Mouse (Mus musculus): ENCODE results near the gene Fut9.

Fut9 gene

DNA sequence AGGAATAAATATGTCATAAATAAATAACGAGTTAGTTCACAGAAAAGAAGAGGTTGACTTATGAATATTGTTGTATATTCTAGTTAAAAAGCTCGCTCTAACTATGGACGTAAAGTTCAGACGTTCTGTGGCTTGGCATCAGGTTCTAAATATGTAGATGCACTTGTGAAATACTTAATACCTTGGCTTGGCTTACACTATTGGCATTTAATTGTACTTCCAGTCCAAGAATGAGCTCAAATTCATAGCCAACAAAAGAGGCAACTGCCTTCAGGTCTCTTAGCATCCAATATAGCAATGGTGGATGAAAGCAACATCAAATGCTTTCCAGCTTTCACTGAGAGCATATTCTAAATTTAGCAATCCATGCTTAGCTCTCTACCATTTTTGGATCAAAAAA, 182.7 kb downstream of the Fut9 start:
- Histone ChIP-seq H3K27me3 (ENCODE audit: control insufficient read depth, insufficient read depth, low read length, poor library complexity, severe bottlenecking) (no peaks in the 10 kb centered on the region), H3K36me3 (ENCODE audit: control insufficient read depth, insufficient read depth, low read length, poor library complexity, severe bottlenecking) (no peaks in the 10 kb centered on the region)

DNA sequence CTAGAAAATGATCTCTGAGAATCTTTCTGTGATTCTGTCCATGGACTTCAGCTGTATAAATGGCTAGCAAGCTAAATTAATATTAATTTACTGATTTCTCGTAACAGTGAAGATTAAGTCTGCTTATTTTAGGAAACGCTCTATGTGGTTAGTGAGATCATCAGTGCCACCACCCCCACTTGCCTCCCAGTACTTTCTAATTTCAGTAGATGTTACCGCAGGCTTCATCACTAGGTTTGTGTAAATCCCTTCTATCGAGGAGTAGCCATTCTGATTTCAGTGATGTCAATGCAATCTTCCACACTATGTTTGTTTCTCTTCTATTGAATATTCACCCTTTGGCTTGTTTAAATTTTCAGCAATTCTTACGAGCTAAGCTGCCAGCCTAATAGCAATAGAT, 186.6 kb downstream of the Fut9 start:
- H3K36me3 ChIP-seq (ENCODE audit: control insufficient read depth, insufficient read depth, low read length, poor library complexity, severe bottlenecking) = no peaks in the 10 kb centered on the region
- DNase-seq (ENCODE audit: low read depth, low spot score) = no peak
- no peaks in the 10 kb centered on the region for H3K27me3 ChIP-seq (ENCODE audit: control insufficient read depth, insufficient read depth, low read length, poor library complexity, severe bottlenecking)

More for the DNA sequence above, 182.7 kb downstream of the Fut9 start:
- no peak for DNase-seq (ENCODE audit: low read depth, low spot score)

DNA sequence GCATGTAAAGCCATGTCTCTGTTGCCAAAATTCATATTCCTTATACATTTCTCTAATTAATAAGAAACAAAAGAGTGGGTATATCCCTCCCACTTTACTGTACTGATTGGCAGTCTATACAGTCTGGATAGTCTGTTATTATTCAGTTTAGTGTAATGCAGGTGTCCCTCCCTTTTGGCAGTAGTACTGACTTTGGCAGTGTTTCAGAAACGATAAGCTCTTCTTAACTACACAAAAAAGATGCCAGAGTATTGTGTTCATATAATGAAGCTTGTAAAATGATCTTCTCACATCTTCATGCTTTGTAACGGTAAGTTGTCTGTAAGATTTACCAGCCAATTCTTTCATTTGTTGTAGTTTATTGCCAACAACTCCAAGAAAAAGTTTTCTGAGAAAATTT, 189.6 kb downstream of the Fut9 start:
- no peaks in the 10 kb centered on the region for H3K27me3 ChIP-seq (ENCODE audit: control insufficient read depth, insufficient read depth, low read length, poor library complexity, severe bottlenecking)
- no peak for DNase-seq (ENCODE audit: low read depth, low spot score)
- no peaks in the 10 kb centered on the region for H3K36me3 ChIP-seq (ENCODE audit: control insufficient read depth, insufficient read depth, low read length, poor library complexity, severe bottlenecking)

DNA sequence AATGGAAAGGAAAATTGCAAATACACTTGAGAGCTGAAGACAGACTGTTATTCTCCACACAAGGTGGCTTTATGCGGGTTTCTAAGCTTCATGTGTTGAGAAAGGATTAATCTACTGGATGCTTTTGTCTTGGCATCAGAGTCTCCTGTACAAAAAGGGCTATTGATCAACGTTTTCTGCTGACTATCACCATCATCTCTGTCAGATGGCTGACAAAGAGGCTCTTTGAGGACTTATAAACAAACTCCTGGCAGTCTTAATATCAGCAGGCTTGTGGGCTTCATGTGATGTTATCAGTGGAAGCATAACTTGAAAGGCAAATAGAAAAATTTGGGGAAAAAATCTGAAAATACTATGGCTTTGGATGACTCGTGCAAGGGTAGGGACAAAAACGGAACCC, 206.8 kb downstream of the Fut9 start:
- H3K36me3 ChIP-seq (ENCODE audit: control insufficient read depth, insufficient read depth, low read length, poor library complexity, severe bottlenecking) = no peaks in the 10 kb centered on the region
- DNase-seq (ENCODE audit: low read depth, low spot score) = no peak
- no peaks in the 10 kb centered on the region for H3K27me3 ChIP-seq (ENCODE audit: control insufficient read depth, insufficient read depth, low read length, poor library complexity, severe bottlenecking)
